Mouse (Mus musculus) central nervous system, embryonic 18 days (tissue): Measurements from ENCODE around the gene E130116L18Rik. TPM values are rescaled to one million over a fixed set of nuclear protein-coding genes. Genes with fewer than 3 reads are reported as not detected.

Experiments used
- polyA plus RNA-seq: library from polyadenylated mRNA; depleted of rRNA; stranded (reverse); fragments of >200 nt; gene quantifications from 2 replicates; pipeline ENCODE4 v1.2.3, GENCODE M21; 2012; rRNA removed

Gene E130116L18Rik
- not detected in 2 replicates for polyA plus RNA-seq

GRCm38 (mm10) chr5:25222752-25223702, at the start of gene E130116L18Rik:
Gene E130116L18Rik (minus strand): TSS chr5:25223153.

DNA sequence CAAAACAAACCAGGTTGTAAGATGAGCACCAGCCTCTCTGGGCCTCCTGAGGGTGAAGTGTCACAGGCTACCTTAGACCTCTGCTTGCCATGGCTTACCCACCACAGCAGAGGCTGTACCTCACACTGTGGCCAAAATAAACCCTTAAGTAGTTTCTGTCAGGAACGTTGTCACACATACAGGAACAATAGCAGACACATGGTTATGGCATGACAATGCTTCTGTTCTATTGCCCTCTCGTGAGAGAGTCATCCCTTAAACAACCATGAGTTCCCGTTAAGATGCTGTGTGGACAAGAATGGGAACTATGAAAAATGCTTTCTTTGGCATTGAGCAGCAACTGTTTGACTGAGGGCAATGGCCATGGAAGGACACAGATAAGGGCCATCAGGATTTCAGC, 1.3 kb downstream of the E130116L18Rik start, which contains the start of gene Galnt11:
Gene Galnt11, plus strand, starts transcription at position 301 of the 400 bp plus-strand sequence.

DNA sequence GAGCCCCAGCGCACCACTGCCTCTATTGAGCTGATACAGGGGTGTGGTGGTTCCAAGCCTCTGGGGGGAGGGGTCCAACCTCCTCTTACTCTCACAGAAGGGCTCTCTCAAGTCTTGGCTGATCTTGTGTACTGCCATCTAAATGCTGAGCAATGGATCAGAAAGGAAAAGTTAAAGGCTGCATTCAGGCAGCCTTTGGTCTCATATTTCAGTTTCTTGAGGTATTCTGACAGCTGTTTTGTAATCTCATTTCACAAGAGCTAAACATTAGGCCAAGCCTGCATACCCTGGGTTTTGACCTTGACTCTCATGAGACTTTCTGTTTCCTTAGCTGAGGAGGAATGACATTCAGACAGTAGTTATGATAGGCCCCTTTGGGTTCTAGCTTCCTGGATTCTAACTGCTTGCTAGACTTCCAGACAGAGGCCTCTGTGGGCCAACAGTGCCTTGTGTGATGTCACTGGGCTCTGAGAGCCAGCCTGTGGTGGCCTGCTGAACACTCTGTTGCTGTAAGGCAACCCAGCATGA, 41.9 kb downstream of the E130116L18Rik start, which contains the start of gene Galntl5:
Gene Galntl5, plus strand, starts transcription at position 457 of the 528 bp plus-strand sequence.

Other genes starting within 250 kb of the E130116L18Rik start
- gene Prkag2, start 122.5 kb downstream of the E130116L18Rik start, polyA plus RNA-seq = 153 and 158 TPM in 2 replicates
- gene Galntl5, start 41.7 kb downstream of the E130116L18Rik start, polyA plus RNA-seq = not detected in 2 replicates
- gene Galnt11, start 1.2 kb downstream of the E130116L18Rik start, polyA plus RNA-seq = 44.9 and 47.8 TPM in 2 replicates